Mouse (Mus musculus) heart, postnatal 0 days (tissue): ENCODE results near the gene C2cd2.

Experiments
- CTCF ChIP-seq: IDR thresholded peaks from 2 replicates; pipeline ENCODE4 v1.5.1; 2016; ENCODE audit warnings: antibody characterized with exemption, control low read depth, low read depth
- EP300 ChIP-seq: IDR thresholded peaks from 2 replicates; pipeline ENCODE4 v1.6.1; 2016; ENCODE audit warnings: antibody characterized with exemption, low read depth

GRCm38 (mm10) chr16:97850667-97851060, 111.7 kb downstream of the C2cd2 start:
- no peak for TF ChIP-seq CTCF
- no peak for TF ChIP-seq EP300
